Mouse (Mus musculus) MEL (cell line): ENCODE measurements at regions not wholly inside any gene's neighbourhood (a gene's known extent, or its start where the extent isn't known, plus 50 kb on each side); places are given as distances from the start of the nearest gene placed in this dataset.

Experiments
- DNase-seq: peaks from one replicate; pipeline ENCODE4 v3.0.0; 2011; ENCODE audit warnings: low read depth, low spot score
- H3K27ac ChIP-seq: 2 replicates; pipeline ENCODE4 v1.5.1; 2012; ENCODE audit warnings: low read depth, mild to moderate bottlenecking, control low read depth, low read length, moderate library complexity; ENCODE audit not compliant: control insufficient read depth
- H3K27me3 ChIP-seq, 2 experiments: fragments of 150-350 bp in 1 of 2; sonication (generic) in 1 of 2; 2 replicates each; pipeline ENCODE4 v1.6.1; 2012; ENCODE audit warnings: low read length in 2 of 2, mild to moderate bottlenecking in 2 of 2, improper control_type of control experiment in 1 of 2, moderate library complexity in 1 of 2; ENCODE audit not compliant: insufficient read depth in 2 of 2, control insufficient read depth in 1 of 2
- H3K36me3 ChIP-seq, 2 experiments: 2 replicates each; pipeline ENCODE4 v1.6.1; 2012 to 2014; ENCODE audit warnings: low read length in 2 of 2, improper control_type of control experiment in 1 of 2, inconsistent platforms in 1 of 2, mild to moderate bottlenecking in 1 of 2; ENCODE audit not compliant: insufficient read depth in 2 of 2, control insufficient read depth in 1 of 2
- H3K4me1 ChIP-seq, 2 experiments: fragments of 150-350 bp in 1 of 2; sonication (generic) in 1 of 2; 2 replicates each; pipeline ENCODE4 v1.6.1; 2012; ENCODE audit warnings: low read length in 2 of 2, improper control_type of control experiment in 1 of 2, mild to moderate bottlenecking in 1 of 2; ENCODE audit not compliant: insufficient read depth in 2 of 2, control insufficient read depth in 1 of 2
- H3K4me3 ChIP-seq, 2 experiments: fragments of 150-350 bp in 1 of 2; sonication (generic) in 1 of 2; 2 replicates each; pipeline ENCODE4 v1.5.1; 2012; ENCODE audit warnings: low read depth in 2 of 2, low read length in 2 of 2, mild to moderate bottlenecking in 2 of 2, moderate library complexity in 2 of 2, control low read depth in 1 of 2, improper control_type of control experiment in 1 of 2; ENCODE audit not compliant: control insufficient read depth in 1 of 2, insufficient read depth in 1 of 2
- H3K79me2 ChIP-seq: 2 replicates; pipeline ENCODE4 v1.6.1; 2012; ENCODE audit warnings: mild to moderate bottlenecking, low read length, moderate library complexity; ENCODE audit not compliant: control insufficient read depth, poor library complexity, insufficient read depth
- H3K9ac ChIP-seq: 2 replicates; pipeline ENCODE4 v1.6.1; 2012; ENCODE audit warnings: low read depth, mild to moderate bottlenecking, control low read depth, low read length, moderate library complexity; ENCODE audit not compliant: control insufficient read depth, poor library complexity, severe bottlenecking
- H3K9me3 ChIP-seq: fragments of 150-350 bp; sonication (generic); replicated peaks from 2 replicates; pipeline ENCODE4 v1.6.1; 2012; ENCODE audit warnings: mild to moderate bottlenecking, low read length, improper control_type of control experiment, moderate library complexity; ENCODE audit not compliant: insufficient read depth
- BHLHE40 ChIP-seq: IDR thresholded peaks from 2 replicates; pipeline ENCODE4 v1.6.1; 2012; ENCODE audit warnings: low read depth, mild to moderate bottlenecking, inconsistent platforms, low read length, improper control_type of control experiment, borderline replicate concordance
- CHD1 ChIP-seq: IDR thresholded peaks from 2 replicates; pipeline ENCODE4 v1.6.1; 2012; ENCODE audit warnings: low read depth, mild to moderate bottlenecking, inconsistent platforms, low read length, improper control_type of control experiment
- CTCF ChIP-seq, 3 experiments: IDR thresholded peaks in 2 of 3; conservative IDR thresholded peaks in 1 of 3; 2 replicates each; pipeline ENCODE4 v1.5.1; 2011 to 2012; ENCODE audit warnings: low read length in 3 of 3, low read depth in 2 of 3, mild to moderate bottlenecking in 2 of 3, improper control_type of control experiment in 1 of 3, inconsistent platforms in 1 of 3, mixed read lengths in 1 of 3, moderate library complexity in 1 of 3; ENCODE audit not compliant: control insufficient read depth in 1 of 3, insufficient read depth in 1 of 3, poor library complexity in 1 of 3, severe bottlenecking in 1 of 3
- ELF1 ChIP-seq: IDR thresholded peaks from 2 replicates; pipeline ENCODE4 v1.6.1; 2014; ENCODE audit warnings: low read depth, mild to moderate bottlenecking, inconsistent platforms, low read length, improper control_type of control experiment, moderate library complexity
- EP300 ChIP-seq, 2 experiments: IDR thresholded peaks; 2 replicates each; pipeline ENCODE4 v1.6.1; 2011; ENCODE audit warnings: improper control_type of control experiment in 2 of 2, low read length in 2 of 2, low read depth in 1 of 2, mild to moderate bottlenecking in 1 of 2
- ETS1 ChIP-seq: IDR thresholded peaks from 2 replicates; pipeline ENCODE4 v1.6.1; 2012; ENCODE audit warnings: low read depth, mild to moderate bottlenecking, inconsistent platforms, low read length, improper control_type of control experiment, moderate library complexity
- GABPA ChIP-seq: IDR thresholded peaks from 2 replicates; pipeline ENCODE4 v1.6.1; 2012; ENCODE audit warnings: low read depth, mild to moderate bottlenecking, inconsistent platforms, low read length, improper control_type of control experiment, moderate library complexity
- GATA1 ChIP-seq: IDR thresholded peaks from 2 replicates; pipeline ENCODE4 v1.6.1; 2011; ENCODE audit warnings: low read depth, low read length, improper control_type of control experiment
- HCFC1 ChIP-seq: IDR thresholded peaks from 2 replicates; pipeline ENCODE4 v1.6.1; 2012; ENCODE audit warnings: low read depth, mild to moderate bottlenecking, inconsistent platforms, low read length, improper control_type of control experiment, moderate library complexity
- JUND ChIP-seq: IDR thresholded peaks from 2 replicates; pipeline ENCODE4 v1.6.1; 2011; ENCODE audit warnings: low read depth, mild to moderate bottlenecking, improper control_type of control experiment, low read length
- MAFK ChIP-seq: IDR thresholded peaks from 2 replicates; pipeline ENCODE4 v1.6.1; 2011; ENCODE audit warnings: low read depth, mild to moderate bottlenecking, low read length, improper control_type of control experiment, borderline replicate concordance
- MAX ChIP-seq: IDR thresholded peaks from 2 replicates; pipeline ENCODE4 v1.6.1; 2011; ENCODE audit warnings: low read length, improper control_type of control experiment
- MEF2A ChIP-seq: IDR thresholded peaks from 2 replicates; pipeline ENCODE4 v1.6.1; 2014; ENCODE audit warnings: low read depth, mild to moderate bottlenecking, inconsistent platforms, low read length, improper control_type of control experiment; ENCODE audit not compliant: poor library complexity, insufficient replicate concordance, severe bottlenecking; ENCODE audit errors: extremely low read depth
- MYC ChIP-seq: IDR thresholded peaks from 2 replicates; pipeline ENCODE4 v1.6.1; 2011; ENCODE audit warnings: low read depth, mild to moderate bottlenecking, low read length, improper control_type of control experiment, moderate library complexity
- POLR2A ChIP-seq, 2 experiments: IDR thresholded peaks; 2 replicates each; pipeline ENCODE4 v1.6.1; 2011 to 2012; ENCODE audit warnings: low read length in 2 of 2, mild to moderate bottlenecking in 2 of 2, control low read depth in 1 of 2, improper control_type of control experiment in 1 of 2, low read depth in 1 of 2, moderate library complexity in 1 of 2; ENCODE audit not compliant: control insufficient read depth in 1 of 2, insufficient read depth in 1 of 2, poor library complexity in 1 of 2
- POLR2AphosphoS5 ChIP-seq: IDR thresholded peaks from 2 replicates; pipeline ENCODE4 v1.6.1; 2012; ENCODE audit warnings: low read depth, borderline replicate concordance, mild to moderate bottlenecking, inconsistent platforms, low read length, moderate library complexity, mixed read lengths
- RAD21 ChIP-seq: IDR thresholded peaks from 2 replicates; pipeline ENCODE4 v1.6.1; 2011; ENCODE audit warnings: mild to moderate bottlenecking, low read depth, low read length, improper control_type of control experiment
- SMC3 ChIP-seq: IDR thresholded peaks from 2 replicates; pipeline ENCODE4 v1.6.1; 2011; ENCODE audit warnings: low read depth, low read length, improper control_type of control experiment
- TAL1 ChIP-seq: IDR thresholded peaks from 2 replicates; pipeline ENCODE4 v1.6.1; 2012; ENCODE audit warnings: mild to moderate bottlenecking, inconsistent platforms, low read length, moderate library complexity, mixed read lengths
- UBTF ChIP-seq: IDR thresholded peaks from 2 replicates; pipeline ENCODE4 v1.6.1; 2012; ENCODE audit warnings: low read depth, mild to moderate bottlenecking, inconsistent platforms, low read length, improper control_type of control experiment, moderate library complexity, borderline replicate concordance; ENCODE audit not compliant: insufficient read depth
- USF1 ChIP-seq: IDR thresholded peaks from 2 replicates; pipeline ENCODE4 v1.6.1; 2014; ENCODE audit warnings: low read depth, mild to moderate bottlenecking, inconsistent platforms, low read length, improper control_type of control experiment, moderate library complexity
- ZNF384 ChIP-seq: IDR thresholded peaks from 2 replicates; pipeline ENCODE4 v1.6.1; 2012; ENCODE audit warnings: low read depth, mild to moderate bottlenecking, inconsistent platforms, low read length, improper control_type of control experiment

DNA sequence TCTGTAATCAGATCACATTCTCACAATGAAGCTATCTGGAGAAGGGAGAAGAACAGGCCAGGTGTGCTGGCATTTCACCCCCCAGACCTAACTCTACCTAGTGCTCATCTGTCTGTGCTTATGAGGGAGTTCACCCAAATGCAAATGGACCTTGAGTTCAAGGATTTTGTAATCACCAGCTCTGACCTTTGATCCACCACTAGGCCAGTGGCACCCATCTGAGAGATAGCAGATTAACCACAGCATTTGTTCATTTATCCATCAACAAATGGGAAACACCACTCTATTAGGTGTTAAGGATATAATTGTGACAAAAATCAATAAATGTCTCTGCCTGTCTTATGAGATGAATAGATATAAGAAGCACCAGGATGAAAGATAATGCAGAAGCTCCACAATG, 255.7 kb upstream of the Plxna2 start:
- Histone ChIP-seq H3K36me3 (no peaks in the 10 kb centered on the region), H3K79me2 (no peaks in the 10 kb centered on the region), H3K4me1 (no peaks in the 10 kb centered on the region), H3K4me3 (no peak overlapping the region), H3K9ac (no peak overlapping the region), H3K9me3 (no peaks in the 10 kb centered on the region), H3K27me3 (no peaks in the 10 kb centered on the region), H3K27ac (no peak overlapping the region)
- no peak for DNase-seq
- no peak for TF ChIP-seq SMC3
- no peak for TF ChIP-seq ZNF384
- TF ChIP-seq CHD1 = no peak
- TF ChIP-seq GATA1 = no peak
- no peak for TF ChIP-seq CTCF (IDR thresholded peaks at IDR 0.05 in 2 of 3, conservative IDR thresholded peaks at IDR 0.05 in 1 of 3; ENCODE audit: control insufficient read depth in 1 of 3, insufficient read depth in 1 of 3, low read depth in 2 of 3, low read length in 3 of 3, poor library complexity in 1 of 3, severe bottlenecking in 1 of 3)
- no peak for TF ChIP-seq ETS1
- no peak for TF ChIP-seq BHLHE40
- TF ChIP-seq MAX = no peak
- TF ChIP-seq ELF1 = no peak

- H3K9ac ChIP-seq = no peak overlapping the region
- no peaks in the 10 kb centered on the region for H3K4me1 ChIP-seq
- no peaks in the 10 kb centered on the region for H3K79me2 ChIP-seq
- H3K9me3 ChIP-seq = no peaks in the 10 kb centered on the region
- H3K27me3 ChIP-seq = no peaks in the 10 kb centered on the region
- no peak for DNase-seq
- H3K27ac ChIP-seq = no peak overlapping the region
- no peak overlapping the region for H3K4me3 ChIP-seq
- no peaks in the 10 kb centered on the region for H3K36me3 ChIP-seq
- no peak for TF ChIP-seq MEF2A
- no peak for TF ChIP-seq ZNF384
- no peak for TF ChIP-seq SMC3
- no peak for TF ChIP-seq POLR2AphosphoS5
- no peak for TF ChIP-seq USF1
- no peak for TF ChIP-seq POLR2A (IDR thresholded peaks at IDR 0.05; ENCODE audit: control insufficient read depth in 1 of 2, insufficient read depth in 1 of 2, low read depth in 1 of 2, low read length in 2 of 2, poor library complexity in 1 of 2)
- TF ChIP-seq JUND = no peak
- no peak for TF ChIP-seq TAL1
- TF ChIP-seq UBTF = no peak
- TF ChIP-seq MAFK = no peak
- no peak for TF ChIP-seq CTCF (IDR thresholded peaks at IDR 0.05 in 2 of 3, conservative IDR thresholded peaks at IDR 0.05 in 1 of 3; ENCODE audit: control insufficient read depth in 1 of 3, insufficient read depth in 1 of 3, low read depth in 2 of 3, low read length in 3 of 3, poor library complexity in 1 of 3, severe bottlenecking in 1 of 3)
- no peak for TF ChIP-seq GABPA
- TF ChIP-seq RAD21 = no peak
- TF ChIP-seq HCFC1 = no peak
- TF ChIP-seq CHD1 = no peak
- TF ChIP-seq MYC = no peak
- no peak for TF ChIP-seq GATA1
- no peak for TF ChIP-seq EP300 (IDR thresholded peaks at IDR 0.05; ENCODE audit: low read depth in 1 of 2, low read length in 2 of 2)
Measured at GRCm38 (mm10) chr1:194361316-194361715, 256.7 kb upstream of the Plxna2 start.
